Mouse (Mus musculus) granulocyte monocyte progenitor cell, adult 5-6 weeks (primary cell): ENCODE measurements around the gene Lipn. TPM values are rescaled to one million over a fixed set of nuclear protein-coding genes. Genes with fewer than 3 reads are reported as not detected.

Experiments used
- total RNA-seq, 2 experiments: library from RNA; stranded (forward) in 1 of 2; stranded (reverse) in 1 of 2; fragments of 200-712, 200-1000 nt in 1 of 2; fragments of >200 nt in 1 of 2; fragmentation: Nextera tagmentation in 1 of 2; gene quantifications; 2 replicates each; pipeline ENCODE4 v1.2.3; 2014 to 2017

The Lipn gene
- total RNA-seq, 2 experiments from 2014 or later: not detected

Other genes starting within 250 kb of the Lipn start
- gene Lipf, start 106.2 kb upstream of the Lipn start, total RNA-seq (2014; fragmentation: Nextera tagmentation): not detected in 2 replicates
- gene Lipf, start 106.2 kb upstream of the Lipn start, total RNA-seq (2017): not detected in 2 replicates
- not detected in 2 replicates for gene Lipk, start 59.1 kb upstream of the Lipn start, total RNA-seq (2014; fragmentation: Nextera tagmentation)
- not detected in 2 replicates for gene Lipk, start 59.1 kb upstream of the Lipn start, total RNA-seq (2017)
- not detected in 2 replicates for gene Lipm, start 33.6 kb downstream of the Lipn start, total RNA-seq (2014; fragmentation: Nextera tagmentation)
- gene Lipm, start 33.6 kb downstream of the Lipn start, total RNA-seq (2017): not detected in 2 replicates
- 0.26 TPM in 1 of 2 replicates, not detected in the other for gene Ankrd22, start 98.7 kb downstream of the Lipn start, total RNA-seq (2014; fragmentation: Nextera tagmentation)
- gene Ankrd22, start 98.7 kb downstream of the Lipn start, total RNA-seq (2017): 0.98 and 2.0 TPM in 2 replicates
- 12.4 and 34.2 TPM in 2 replicates for gene Stambpl1, start 124.9 kb downstream of the Lipn start, total RNA-seq (2014; fragmentation: Nextera tagmentation)
- 12.7 and 23.8 TPM in 2 replicates for gene Stambpl1, start 124.9 kb downstream of the Lipn start, total RNA-seq (2017)
- 2.1 TPM in 1 of 2 replicates, not detected in the other for gene Acta2, start 188.2 kb downstream of the Lipn start, total RNA-seq (2014; fragmentation: Nextera tagmentation)
- gene Acta2, start 188.2 kb downstream of the Lipn start, total RNA-seq (2017): 0.17 and 0.21 TPM in 2 replicates
- 2.7 TPM in 1 of 2 replicates, not detected in the other for gene Fas, start 223.3 kb downstream of the Lipn start, total RNA-seq (2014; fragmentation: Nextera tagmentation)
- 0.15 and 3.4 TPM in 2 replicates for gene Fas, start 223.3 kb downstream of the Lipn start, total RNA-seq (2017)